Mouse (Mus musculus): ENCODE measurements around the gene Psmc3ip. TPM values are rescaled to one million over a fixed set of nuclear protein-coding genes. Genes with fewer than 3 reads are reported as not detected.
"Not testable (repeated sequence)": the region's sequence is repeated elsewhere in the genome, so short reads cannot be mapped to it uniquely, and the experiment has no call there.

Gene Psmc3ip
- 11.5 and 14.9 TPM in 2 replicates for total RNA-seq (2015)
- total RNA-seq (2017), result 21.3 and 24.1 TPM in 2 replicates

DNA sequence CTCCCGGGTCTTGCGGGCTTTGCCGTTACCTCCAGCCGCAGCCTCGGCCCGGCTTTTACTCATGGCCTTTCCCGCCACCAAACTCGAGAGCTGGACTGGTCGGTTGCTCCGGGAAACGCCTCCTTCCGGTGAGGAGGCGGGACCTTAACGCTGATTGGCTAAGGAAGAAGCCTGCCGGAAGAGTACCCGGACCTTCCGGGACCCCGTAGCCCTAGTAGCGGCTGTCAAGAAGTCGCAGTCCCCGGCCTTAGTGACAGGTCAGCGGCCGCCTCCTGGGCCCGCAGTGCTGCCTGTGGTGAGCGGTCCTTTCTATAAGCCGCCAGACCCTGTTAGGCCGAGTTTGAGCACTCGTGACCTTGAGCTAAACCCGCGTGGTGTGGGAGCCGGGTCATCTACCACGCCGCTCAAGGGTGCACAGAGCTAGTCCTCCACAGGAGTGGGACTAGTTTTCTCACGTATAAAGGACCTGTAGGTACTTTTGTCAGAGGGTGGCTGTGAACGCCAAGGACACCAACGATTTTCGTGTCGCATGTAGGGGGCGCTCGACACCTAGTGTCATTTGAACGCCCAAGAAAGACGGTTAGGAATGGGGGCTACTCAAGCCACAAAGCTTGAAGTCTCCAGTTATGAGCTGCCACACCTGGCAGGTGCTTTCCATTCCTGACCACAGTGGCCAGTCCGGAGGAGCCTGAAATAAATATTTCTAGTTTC lies at the start of gene Psmc3ip:
Gene Psmc3ip (minus strand): TSS at position 123 of the 711 bp plus-strand sequence.
- ATAC-seq (ENCODE audit: poor library complexity, severe bottlenecking), result peak; percentile 100

DNA sequence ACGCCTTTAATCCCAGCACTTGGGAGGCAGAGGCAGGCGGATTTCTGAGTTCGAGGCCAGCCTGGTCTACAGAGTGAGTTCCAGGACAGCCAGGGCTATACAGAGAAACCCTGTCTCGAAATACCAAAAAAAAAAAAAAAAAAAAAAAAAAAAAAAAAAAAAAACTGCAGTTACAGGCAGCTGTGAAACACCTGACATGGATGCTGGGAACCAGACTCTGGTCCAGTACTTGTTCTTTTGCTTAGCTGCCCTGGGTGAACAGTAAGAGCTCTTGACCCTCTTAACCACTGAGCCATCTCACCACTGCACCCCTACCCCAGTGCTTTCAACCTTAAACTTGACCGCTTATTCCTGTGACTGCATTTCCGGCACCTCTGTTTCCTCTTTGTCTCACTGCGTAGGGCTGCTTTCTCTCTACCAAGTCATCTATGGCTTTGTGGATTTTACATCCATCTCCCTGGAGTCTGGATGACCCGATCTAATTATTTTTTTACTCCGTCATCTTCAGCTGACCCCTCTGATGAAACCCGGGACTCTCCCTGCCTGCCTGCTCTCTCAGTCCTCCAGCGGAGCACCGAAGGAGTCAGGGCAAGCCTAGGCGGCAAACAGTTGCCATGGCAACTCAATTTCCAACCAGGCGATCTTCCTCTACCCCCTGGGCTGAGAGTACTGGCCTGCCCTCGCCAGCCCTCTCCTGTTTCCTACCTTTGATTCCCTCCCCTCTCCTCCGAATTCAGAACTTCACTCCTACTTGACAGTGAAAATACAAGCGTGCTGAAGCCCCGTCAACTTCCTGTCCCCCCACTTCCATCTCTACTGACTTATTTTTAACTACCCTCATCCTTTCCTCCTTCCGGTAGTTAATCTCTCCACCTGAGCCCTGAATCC lies 48.3 kb upstream of the Psmc3ip start:
- peak; percentile 74 for ATAC-seq (ENCODE audit: poor library complexity, severe bottlenecking)

DNA sequence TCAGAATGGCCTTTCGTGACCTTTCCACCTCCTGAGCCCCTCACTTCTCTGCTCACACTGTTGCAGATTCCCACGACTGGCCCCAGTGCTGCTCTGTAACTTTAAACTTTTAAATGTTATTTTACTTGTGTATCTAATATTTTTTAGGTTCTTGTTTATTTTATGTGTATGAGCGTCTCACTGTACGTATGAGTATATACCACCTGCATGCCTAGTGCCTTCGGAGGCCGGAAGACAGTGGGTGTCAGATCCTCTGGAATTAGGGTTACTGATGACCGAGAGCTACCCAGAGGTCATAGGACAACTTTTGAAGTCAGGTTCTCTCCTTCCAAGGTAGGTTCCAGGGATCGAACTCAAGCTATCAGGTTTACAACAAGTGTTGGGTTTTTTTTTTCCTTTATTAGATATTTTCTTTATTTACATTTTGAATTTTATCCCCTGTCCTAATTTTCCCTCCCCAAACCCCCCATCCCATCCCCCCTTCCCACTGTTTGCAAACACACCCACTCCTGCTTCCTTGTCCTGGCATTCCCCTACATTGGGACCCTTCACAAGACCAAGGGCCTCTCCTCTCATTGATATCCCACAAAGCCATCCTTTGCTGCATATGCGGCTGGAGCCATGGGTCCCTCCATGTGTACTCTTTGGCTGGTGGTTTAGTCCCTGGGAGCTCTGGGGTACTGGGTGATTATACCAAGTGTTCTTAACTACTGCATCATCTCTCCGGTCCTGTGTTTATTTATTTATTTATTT lies 47.2 kb upstream of the Psmc3ip start:
- no peak for ATAC-seq (ENCODE audit: poor library complexity, severe bottlenecking)

DNA sequence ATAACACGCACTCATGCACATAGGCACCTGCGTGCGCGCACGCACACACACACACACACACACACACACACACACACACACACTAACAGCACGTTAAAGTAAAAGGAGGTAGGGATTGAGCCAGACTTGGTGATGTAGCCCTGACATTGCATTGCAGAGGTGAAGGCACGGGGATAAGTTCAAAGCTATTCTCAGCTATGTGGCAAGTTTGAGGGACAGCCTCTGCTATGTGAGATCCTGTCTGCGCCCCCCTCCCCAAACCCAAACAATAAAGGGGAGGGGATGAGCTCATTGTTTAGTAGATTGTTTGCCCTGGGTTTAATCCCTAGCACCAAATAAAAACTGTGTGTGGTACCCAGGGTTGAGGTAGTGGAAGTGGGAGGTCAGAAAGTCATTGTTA lies 45.9 kb upstream of the Psmc3ip start:
- no peak for ATAC-seq (ENCODE audit: poor library complexity, severe bottlenecking)

DNA sequence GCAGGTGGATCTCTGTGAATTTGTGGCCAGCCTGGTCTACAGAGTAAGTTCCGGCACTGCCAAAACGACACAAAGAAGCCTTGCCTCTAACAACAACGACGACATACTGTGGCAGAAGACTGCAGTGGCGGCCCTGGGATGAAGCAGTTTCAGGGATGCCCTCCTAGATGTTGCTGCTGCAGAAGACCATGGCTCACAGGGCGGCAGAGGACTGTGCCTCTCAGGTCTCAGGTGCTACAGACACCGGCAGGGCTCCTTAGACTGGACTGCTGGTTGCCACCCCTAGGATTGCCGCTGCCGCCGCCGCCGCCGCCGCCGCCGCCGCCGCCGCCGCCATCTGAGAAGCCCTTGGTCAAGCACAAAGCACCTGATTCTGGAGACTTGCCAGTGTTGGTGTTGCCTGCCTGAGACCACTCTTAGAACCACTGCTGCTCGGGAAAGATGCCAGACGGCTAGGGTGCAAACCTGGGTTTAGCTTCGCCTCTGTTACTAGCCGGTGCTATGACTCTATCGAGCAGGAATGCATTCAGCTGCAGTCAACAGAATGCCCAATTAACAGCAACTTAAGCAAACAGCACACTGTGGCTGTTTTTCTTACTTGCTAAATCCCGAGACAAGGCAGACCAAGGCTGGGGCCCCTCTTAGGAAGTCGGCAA lies 45.1 kb upstream of the Psmc3ip start:
- ATAC-seq (ENCODE audit: poor library complexity, severe bottlenecking), result no peak

DNA sequence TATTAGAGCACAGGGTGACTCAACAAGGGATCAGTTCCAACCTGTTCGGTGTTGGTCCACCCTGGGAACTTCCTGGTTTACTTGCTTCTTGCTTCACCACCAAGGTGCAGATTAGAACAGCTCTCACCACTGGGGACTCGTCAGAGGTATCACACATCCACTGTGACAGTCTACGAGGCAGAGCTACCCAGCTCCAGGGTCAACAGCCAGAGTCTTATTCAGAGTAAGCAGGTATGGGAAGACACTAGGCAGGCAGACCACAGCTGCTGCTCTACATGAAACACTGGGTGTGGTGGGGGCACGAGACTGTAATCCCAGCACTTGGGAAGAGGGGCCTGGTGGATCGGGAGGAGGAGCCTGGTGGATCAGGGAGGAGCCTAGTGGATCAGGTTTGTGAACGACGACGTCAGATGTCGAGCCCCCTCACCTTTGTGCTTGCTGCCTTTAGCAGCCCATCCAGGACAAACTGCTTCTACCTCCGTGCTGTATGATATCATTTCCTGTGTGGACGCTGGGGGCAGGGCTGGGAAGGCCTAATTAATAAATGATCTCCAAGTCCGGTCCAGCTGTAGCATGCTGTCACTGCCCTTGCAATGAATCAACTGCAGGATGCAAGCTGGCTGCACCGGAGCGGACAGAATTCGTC lies 43.4 kb upstream of the Psmc3ip start:
- ATAC-seq (ENCODE audit: poor library complexity, severe bottlenecking), result 0 out of 2 replicates have a peak, but pooled peaks have one; percentile 18

DNA sequence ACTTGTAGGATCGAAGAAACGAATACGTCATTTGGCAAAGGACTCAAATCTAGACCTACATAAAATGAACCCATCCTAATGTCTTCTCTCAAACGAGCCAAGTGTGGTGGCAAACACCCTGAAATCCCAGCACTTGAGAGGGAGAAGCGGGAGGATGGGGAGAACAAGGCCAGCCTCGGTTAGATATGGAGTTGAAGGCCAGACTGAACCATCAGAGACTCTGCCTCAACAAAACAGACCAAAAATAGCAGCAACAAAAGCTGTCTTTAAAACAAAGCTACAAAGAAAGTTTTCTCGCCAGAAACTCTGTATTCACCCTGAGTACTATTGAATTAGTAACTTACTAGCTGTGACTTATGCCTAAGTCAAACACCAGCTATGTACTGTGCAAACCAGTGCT lies 41.8 kb upstream of the Psmc3ip start:
- ATAC-seq (ENCODE audit: poor library complexity, severe bottlenecking), result no peak

DNA sequence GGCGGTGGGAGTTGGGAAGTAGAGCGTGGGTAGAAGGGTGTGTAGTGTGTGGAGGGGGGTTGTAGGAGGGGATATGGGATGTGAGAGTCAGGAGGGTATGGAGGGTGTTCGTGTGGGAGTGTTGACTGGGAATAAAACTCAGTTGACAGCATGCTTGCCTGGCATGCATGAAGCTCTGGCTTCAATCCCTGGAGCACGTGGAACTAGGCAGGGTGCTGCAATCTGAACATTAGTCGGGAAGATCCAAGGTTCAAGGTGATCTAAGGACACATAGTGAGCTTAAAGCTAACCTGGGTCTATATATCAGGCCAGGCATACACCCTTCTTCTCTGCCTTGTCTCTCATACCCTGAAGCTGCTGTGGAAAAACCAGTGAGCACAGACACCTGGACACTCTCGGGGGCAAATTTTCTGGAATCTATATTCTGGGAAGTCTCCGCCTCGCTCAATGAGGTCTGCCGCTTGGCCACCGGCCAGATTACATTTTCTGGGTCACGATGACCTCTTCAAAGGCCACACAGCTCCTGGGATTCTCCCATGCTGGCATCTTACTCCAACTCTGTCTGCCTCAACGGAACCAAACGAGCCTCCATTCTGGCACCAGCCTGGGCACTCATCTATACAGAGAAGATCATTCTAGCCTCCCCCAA lies 39.1 kb upstream of the Psmc3ip start:
- no peak for ATAC-seq (ENCODE audit: poor library complexity, severe bottlenecking)

DNA sequence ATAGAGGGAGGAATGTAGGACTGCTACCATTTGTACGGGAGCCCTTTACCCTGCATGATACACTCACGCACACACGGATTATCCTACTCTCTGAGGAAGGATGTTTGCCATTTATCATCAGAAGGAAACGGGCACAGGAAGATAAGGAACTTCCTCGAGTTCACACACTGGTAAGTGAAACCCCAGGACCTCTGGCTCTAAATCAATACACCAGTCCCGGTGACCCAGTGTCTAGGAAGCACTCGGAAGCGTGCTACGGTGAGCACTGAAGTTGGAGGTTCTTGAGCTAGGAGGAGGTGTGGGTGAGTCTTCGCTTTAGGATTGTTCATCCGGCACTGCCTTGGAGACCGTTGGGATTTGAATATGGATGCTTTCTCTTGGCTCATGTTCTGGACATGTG lies 37.8 kb upstream of the Psmc3ip start:
- no peak for ATAC-seq (ENCODE audit: poor library complexity, severe bottlenecking)

DNA sequence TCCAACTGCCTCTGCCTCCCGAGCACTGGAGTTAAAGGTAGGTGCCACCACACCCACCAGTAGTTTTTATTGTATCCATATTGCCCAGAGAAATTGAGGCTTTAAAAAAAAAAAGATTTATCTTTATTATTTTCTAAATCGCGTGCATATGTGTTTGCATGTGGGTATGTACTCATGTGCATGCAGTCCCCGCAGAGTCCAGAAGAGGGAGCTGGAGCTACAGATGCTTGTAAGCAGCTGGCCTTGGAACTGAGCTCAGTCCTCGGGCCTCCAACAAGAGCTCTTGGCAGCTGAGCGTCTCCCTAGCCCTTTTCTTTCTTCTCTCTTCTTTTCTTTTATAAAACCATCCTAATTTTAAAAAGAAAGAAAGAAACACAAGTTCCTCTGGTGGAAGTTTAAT lies 36.5 kb upstream of the Psmc3ip start:
- no peak for ATAC-seq (ENCODE audit: poor library complexity, severe bottlenecking)

DNA sequence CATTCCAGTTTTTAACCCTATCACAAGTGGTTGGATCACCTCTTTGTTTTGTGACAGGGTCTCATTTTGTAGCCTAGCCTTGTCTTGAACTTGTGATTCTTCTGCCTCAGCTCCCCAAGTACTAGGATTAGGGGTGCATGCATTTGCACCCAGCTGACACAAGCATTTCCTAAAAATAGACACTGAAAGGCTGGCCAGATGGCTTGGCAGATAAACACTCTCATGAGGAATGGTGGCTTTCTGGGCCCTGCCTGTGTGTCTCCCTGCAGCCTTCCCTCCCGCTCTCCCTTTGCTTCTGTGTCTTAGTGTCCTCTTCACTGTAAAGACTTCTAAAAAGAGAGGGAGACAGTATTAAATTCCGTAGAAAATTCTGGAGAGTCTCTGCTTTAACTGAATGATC lies 36.0 kb upstream of the Psmc3ip start:
- ATAC-seq (ENCODE audit: poor library complexity, severe bottlenecking), result no peak

DNA sequence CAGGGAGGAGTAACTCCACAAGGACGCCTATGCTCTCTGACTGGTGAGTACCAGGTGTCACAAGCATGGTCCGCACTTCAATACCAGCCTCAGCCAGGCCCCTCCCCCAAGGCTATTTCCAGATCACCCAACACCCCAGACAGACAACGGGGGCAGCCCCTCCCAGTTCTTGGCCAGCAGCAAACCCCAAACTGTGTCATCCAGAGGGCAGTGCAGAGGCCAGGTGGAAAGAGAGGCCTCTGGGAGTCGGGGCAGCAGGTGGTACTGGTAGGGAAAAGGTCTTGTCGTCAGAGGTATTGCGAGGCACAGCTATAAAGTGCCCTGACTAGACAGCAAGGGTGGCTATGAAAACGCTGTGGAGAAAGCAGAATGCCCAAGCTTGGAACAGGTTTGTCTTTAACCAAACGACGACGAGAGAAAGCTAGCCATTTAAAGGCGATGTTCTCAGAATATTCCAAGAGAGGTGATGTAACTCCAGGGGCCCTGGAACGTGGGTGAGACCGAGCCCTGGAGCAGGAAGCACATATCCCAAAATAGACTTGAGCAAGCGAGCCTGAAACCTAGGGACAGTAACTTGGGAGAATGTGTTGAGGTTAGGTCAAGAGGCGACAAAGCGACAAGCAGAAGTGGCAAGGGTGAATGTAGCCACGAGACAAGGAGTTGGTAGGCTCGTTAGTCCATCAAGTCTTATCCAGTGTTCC lies 35.0 kb upstream of the Psmc3ip start:
- ATAC-seq (ENCODE audit: poor library complexity, severe bottlenecking), result no peak

DNA sequence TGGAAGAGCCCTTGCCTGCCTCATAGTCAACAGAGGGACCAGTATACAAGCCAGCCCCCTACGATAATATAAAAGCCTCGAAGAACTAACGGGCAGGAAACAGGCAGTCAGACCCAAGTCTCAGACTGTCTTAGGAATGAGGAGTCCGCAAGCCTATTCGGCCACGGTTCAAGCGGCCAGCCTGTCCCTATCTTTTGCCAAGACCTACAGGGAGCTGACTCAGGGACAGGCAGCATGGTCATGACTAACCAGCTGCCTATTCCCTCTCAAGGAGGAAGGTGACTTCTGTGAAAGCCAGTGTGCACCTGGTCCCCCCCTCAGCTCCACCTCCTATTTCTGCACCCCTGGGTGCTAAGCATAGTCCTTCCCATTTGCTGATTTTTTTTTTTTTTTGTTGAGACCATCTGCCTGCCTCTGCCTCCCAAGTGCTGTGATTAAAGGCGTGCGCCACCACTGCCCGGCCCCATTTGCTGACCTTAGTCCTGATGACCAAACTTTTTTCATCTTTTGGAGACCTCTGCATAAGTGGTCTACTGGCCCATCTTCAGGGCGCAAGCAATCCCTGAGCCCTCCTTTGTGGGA lies 33.9 kb upstream of the Psmc3ip start:
- no peak for ATAC-seq (ENCODE audit: poor library complexity, severe bottlenecking)

DNA sequence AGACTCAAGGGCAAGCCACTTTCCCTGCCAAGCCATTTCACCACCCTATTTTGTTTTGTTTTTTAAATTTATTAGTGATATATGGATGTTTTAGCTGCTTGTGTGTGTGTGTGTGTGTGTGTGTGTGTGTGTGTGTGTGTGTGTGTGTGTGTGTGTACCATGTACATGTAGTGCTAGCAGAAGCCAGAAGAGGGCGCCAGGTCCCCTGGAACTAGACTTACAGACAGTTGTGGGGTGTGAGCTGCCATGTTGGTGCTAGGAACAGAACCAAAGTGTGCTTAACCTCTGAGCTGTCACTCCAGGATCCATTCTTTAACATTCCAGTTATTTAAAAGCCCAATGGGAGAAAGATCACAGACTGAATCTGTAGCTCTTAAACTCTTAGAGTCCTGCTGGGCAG lies 31.8 kb upstream of the Psmc3ip start:
- no peak for ATAC-seq (ENCODE audit: poor library complexity, severe bottlenecking)

DNA sequence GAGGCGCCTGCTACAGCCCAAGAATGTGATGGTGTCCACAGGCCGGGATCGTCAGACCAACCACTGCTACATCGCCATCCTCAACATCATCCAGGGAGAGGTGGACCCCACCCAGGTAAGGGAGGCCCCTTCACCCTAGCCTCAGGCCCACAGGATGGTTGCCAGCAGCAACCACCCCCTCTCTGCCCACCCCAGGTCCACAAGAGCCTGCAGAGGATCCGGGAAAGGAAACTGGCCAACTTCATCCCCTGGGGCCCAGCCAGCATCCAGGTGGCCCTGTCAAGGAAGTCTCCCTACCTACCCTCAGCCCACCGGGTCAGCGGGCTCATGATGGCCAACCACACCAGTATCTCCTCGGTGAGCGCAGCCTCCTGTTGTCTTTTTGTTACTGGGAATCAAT lies 29.8 kb upstream of the Psmc3ip start:
- not testable (repeated sequence) for ATAC-seq (ENCODE audit: poor library complexity, severe bottlenecking)

DNA sequence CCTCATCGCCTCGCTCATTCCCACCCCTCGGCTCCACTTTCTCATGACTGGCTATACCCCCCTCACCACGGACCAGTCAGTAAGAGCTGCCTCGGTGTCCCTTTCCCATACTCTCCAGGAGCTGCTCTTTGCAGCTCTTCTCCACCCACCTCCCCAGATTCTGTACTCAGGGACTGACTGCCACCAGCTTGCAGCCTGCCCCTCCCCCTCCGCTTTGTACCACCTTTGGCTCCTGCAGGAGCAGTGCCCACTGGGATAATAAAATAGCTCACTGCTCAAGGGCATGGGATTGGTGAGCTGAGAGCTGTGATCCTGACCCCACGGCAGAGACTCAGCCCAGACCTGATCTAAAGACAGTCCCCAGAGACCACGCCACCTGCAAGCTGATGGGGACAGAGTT lies 29.3 kb upstream of the Psmc3ip start:
- ATAC-seq (ENCODE audit: poor library complexity, severe bottlenecking), result not testable (repeated sequence)

DNA sequence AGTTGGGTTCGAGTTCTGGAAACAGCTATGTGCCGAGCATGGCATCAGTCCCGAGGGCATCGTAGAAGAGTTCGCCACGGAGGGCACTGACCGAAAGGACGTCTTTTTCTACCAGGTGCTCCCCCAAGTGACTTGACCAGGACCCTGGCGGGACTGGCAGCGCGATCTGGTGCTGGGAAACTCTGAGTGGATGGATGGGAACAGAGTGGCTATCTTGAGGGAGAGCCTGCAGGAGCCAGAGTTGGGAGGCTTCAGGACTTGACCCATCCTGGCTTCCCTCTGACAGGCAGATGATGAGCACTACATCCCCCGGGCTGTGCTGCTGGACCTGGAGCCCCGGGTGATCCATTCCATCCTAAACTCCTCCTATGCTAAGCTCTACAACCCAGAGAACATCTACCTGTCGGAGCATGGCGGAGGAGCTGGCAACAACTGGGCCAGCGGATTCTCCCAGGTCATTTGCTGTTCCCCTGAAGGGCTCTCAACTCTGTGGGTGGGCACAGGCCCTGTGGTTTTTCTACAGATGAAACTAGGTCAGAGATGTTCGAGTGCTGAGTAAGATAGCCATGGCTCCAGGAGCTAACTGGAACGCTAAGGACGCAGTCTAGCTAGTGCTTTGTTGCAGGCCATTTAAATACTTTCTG lies 25.4 kb upstream of the Psmc3ip start:
- no peak for ATAC-seq (ENCODE audit: poor library complexity, severe bottlenecking)
